Mouse (Mus musculus): ENCODE data around the gene Bend3.

DNA sequence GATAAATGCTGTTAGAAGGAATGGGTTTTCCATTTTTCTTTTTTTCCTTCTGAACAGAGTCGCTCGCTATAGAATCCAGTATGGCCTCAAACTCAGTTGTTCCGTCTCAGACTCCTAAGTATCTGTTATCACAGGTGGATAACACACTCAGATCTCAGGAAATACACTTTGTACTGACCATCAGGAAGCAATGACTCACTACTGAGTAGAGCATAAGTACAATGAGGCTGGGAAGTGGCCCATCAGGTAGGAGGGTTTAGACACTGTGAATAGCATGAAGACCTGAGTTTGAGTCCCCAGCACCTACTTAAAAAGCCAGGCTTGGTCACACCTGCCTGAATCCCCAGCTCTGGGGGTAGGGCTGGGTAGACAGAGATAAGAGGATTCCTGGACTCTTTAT, 30.0 kb upstream of the Bend3 start:
- TF ChIP-seq POLR2A (IDR thresholded peaks at IDR 0.05; ENCODE audit: borderline replicate concordance, low read depth, low read length) (no peak), CTCF (IDR thresholded peaks at IDR 0.05; ENCODE audit: low read depth, low read length) (no peak)

Data from bone marrow macrophage, adult 2 months (primary cell).